Mouse (Mus musculus) naive thymus-derived CD4-positive, alpha-beta T cell, adult 2 months (primary cell): ENCODE measurements around the gene Ngdn.
A peak's percentile ranks its signal among the peaks of the same experiment; 100 is the strongest.
"Not testable (repeated sequence)": the region's sequence is repeated elsewhere in the genome, so short reads cannot be mapped to it uniquely, and the experiment has no call there.

ENCODE experiments used
- DNase-seq: peaks from one replicate; pipeline ENCODE4 v3.0.0-alpha.2; 2011; ENCODE audit warnings: low read depth

The Ngdn gene

GRCm38 (mm10) chr14:55014991-55015766 is at the start of gene Ngdn:
Gene Ngdn (plus strand): TSS chr14:55015454.
- peak; percentile 100 for DNase-seq

GRCm38 (mm10) chr14:54965631-54966030 is 49.6 kb upstream of the Ngdn start:
- DNase-seq, result no peak

- no peak for DNase-seq
Measured at GRCm38 (mm10) chr14:54966320-54966977, 48.8 kb upstream of the Ngdn start, which contains the start of gene Myh6. Gene Myh6 (minus strand): TSS chr14:54966927.

GRCm38 (mm10) chr14:54967874-54968273 is 47.4 kb upstream of the Ngdn start:
- no peak for DNase-seq

- DNase-seq, result no peak
Measured at GRCm38 (mm10) chr14:54968344-54968743, 46.9 kb upstream of the Ngdn start.

GRCm38 (mm10) chr14:54972786-54973185 is 42.5 kb upstream of the Ngdn start:
- not testable (repeated sequence) for DNase-seq

- no peak for DNase-seq
Measured at GRCm38 (mm10) chr14:54974068-54974791, 41.0 kb upstream of the Ngdn start.

- no peak for DNase-seq
Measured at GRCm38 (mm10) chr14:54976633-54977032, 38.6 kb upstream of the Ngdn start, which contains the start of gene Gm17428. Gene Gm17428 (plus strand): TSS chr14:54976933.

GRCm38 (mm10) chr14:54978664-54979063 is 36.6 kb upstream of the Ngdn start:
- DNase-seq, result no peak

GRCm38 (mm10) chr14:54981934-54982333 is 33.3 kb upstream of the Ngdn start:
- DNase-seq, result no peak

- DNase-seq, result not testable (repeated sequence)
Measured at GRCm38 (mm10) chr14:54988350-54988874, 26.8 kb upstream of the Ngdn start.

GRCm38 (mm10) chr14:54988882-54989281 is 26.4 kb upstream of the Ngdn start:
- no peak for DNase-seq

GRCm38 (mm10) chr14:54989886-54990441 is 25.3 kb upstream of the Ngdn start:
- no peak for DNase-seq

GRCm38 (mm10) chr14:54992196-54992595 is 23.1 kb upstream of the Ngdn start:
- no peak for DNase-seq

GRCm38 (mm10) chr14:54993636-54994035 is 21.6 kb upstream of the Ngdn start:
- DNase-seq, result no peak

GRCm38 (mm10) chr14:54994136-54994868 is 21.0 kb upstream of the Ngdn start, which contains the start of gene Myh7:
Gene Myh7 (minus strand): TSS chr14:54994626.
- DNase-seq, result no peak

- DNase-seq, result no peak
Measured at GRCm38 (mm10) chr14:54994869-54995186, 20.4 kb upstream of the Ngdn start.

- no peak for DNase-seq
Measured at GRCm38 (mm10) chr14:54995457-54996138, 19.7 kb upstream of the Ngdn start.

GRCm38 (mm10) chr14:54996793-54997192 is 18.5 kb upstream of the Ngdn start:
- DNase-seq, result no peak

GRCm38 (mm10) chr14:54997297-54997696 is 18.0 kb upstream of the Ngdn start:
- DNase-seq, result no peak

- no peak for DNase-seq
Measured at GRCm38 (mm10) chr14:54998680-54999079, 16.6 kb upstream of the Ngdn start.
